In the genomic region with DNA sequence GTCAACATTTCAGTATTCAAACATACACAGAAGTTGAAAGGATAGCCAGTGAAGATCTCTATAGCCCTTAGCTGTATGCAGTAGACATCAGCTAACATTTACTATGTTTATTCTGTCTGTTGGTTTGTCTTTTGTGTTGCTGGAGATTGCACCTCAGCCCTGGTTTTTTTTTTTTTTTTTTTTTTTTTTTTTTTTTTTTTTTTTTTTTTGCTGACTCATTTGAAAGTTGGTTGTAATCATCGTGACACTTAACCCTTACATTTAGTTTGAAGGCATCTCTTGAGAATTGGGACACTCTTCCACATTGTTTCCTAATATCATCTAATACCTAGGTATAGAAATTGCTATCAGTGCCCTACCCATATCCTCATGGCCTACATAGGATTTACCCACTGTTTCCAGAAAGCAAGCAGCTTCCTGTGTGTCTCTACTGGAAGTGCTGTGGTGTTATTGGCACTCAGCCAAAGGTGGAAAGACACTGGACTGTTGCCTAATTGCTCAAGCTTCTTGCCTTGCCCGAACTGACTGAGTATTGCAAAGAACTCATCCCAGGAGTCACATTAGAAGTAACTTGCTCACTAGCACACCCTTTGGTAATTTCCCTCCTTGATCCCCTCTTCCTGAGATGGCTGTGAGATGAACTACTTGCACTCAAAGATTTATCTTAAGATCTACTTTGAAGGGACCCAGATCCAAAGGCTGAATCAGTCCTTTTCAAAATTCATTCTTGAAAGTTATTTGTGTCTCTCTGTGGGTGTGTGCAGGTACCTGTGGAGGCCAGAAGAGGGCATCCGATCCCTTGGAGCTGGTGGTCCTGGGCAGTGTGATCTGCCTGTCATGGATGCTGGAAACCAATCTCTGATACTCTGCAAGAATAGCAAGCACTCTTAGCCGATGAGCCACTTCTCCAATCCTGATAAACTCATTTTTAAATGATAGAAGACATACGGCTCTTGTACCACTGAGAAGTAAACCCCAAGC, we compare ENCODE assay signal across 11 mouse cellular contexts. TPM values are rescaled to one million over a fixed set of nuclear protein-coding genes. Genes with fewer than 3 reads are reported as not detected.
A peak's percentile ranks its signal among the peaks of the same experiment; 100 is the strongest.
DNase-seq lines count a peak whose midpoint lies in the region; ATAC-seq and TF ChIP-seq lines count a peak whose summit lies in the region.
"Had no signal": no experiment of that assay in that cellular context is flagged by ENCODE, and none has a peak within 500 bp of the region (broad histone marks: within the 10 kb centered on the region; RNA-seq: fewer than 3 reads in every experiment).

No protein-coding gene starts in this region.

- no peaks in the 10 kb centered on the region for H3K79me3 ChIP-seq in C2C12 (ENCODE audit: low read depth)

- WGBS in bone marrow, adult 2 months = 35% methylated on average over 5 of the region's 5 CpGs
- 54% methylated on average over 5 of the region's 5 CpGs for WGBS in lung, embryonic 14.5 days
- WGBS in forebrain, embryonic 11.5 days = 79% methylated on average over 5 of the region's 5 CpGs

- DNase-seq in gastrocnemius, adult 2 months = no peak
- no peak for DNase-seq in gastrocnemius, postnatal 25 days
- DNase-seq in lung, embryonic 14.5 days = peak; percentile 88
- no peak for DNase-seq in forebrain, embryonic 11.5 days (ENCODE audit: low spot score)
- no peak for DNase-seq in urinary bladder, postnatal 4 days (ENCODE audit: low spot score in 2 of 2)
- no peak for DNase-seq in right cerebral cortex, postnatal 36 days (ENCODE audit: low spot score in 2 of 2)

- H3K36me3 ChIP-seq in C2C12 (ENCODE audit: control insufficient read depth, insufficient read depth) = no peaks in the 10 kb centered on the region
- H3K36me3 ChIP-seq in lung, embryonic 14.5 days (ENCODE audit: insufficient read depth) = no peaks in the 10 kb centered on the region
- H3K36me3 ChIP-seq in forebrain, embryonic 11.5 days (ENCODE audit: control insufficient read depth, insufficient read depth, low read length) = no peaks in the 10 kb centered on the region
- H3K36me3 ChIP-seq: limb, embryonic 12.5 days had no signal

- no peak overlapping the region for H3K4me2 ChIP-seq in lung, embryonic 14.5 days
- no peak overlapping the region for H3K4me2 ChIP-seq in forebrain, embryonic 11.5 days (ENCODE audit: low read depth, low read length, severe bottlenecking)
- H3K4me2 ChIP-seq: limb, embryonic 12.5 days had no signal

- H3K9me3 ChIP-seq in lung, embryonic 14.5 days (ENCODE audit: low read depth, low read length) = no peaks in the 10 kb centered on the region
- no peaks in the 10 kb centered on the region for H3K9me3 ChIP-seq in forebrain, embryonic 11.5 days (ENCODE audit: control insufficient read depth, low read length)
- H3K9me3 ChIP-seq: limb, embryonic 12.5 days had no signal

- H3K27ac ChIP-seq in gastrocnemius, adult 2 months = no peak overlapping the region
- H3K27ac ChIP-seq in bone marrow, adult 2 months (ENCODE audit: control insufficient read depth, insufficient read depth, low read depth, low read length, poor library complexity) = no peak overlapping the region
- no peak overlapping the region for H3K27ac ChIP-seq in lung, embryonic 14.5 days (ENCODE audit: low read depth)
- no peak overlapping the region for H3K27ac ChIP-seq in forebrain, embryonic 11.5 days (ENCODE audit: low read depth, low read length)
- H3K27ac ChIP-seq: limb, embryonic 12.5 days had no signal

- no peak overlapping the region for H3ac ChIP-seq in C2C12 (ENCODE audit: control insufficient read depth, insufficient read length, low read depth)

- no peaks in the 10 kb centered on the region for H3K79me2 ChIP-seq in C2C12 (ENCODE audit: control insufficient read depth, insufficient read depth)

- TF ChIP-seq CTCF in gastrocnemius, adult 2 months (IDR thresholded peaks at IDR 0.05) = peak; percentile 44
- TF ChIP-seq CTCF in C2C12 (IDR thresholded peaks at IDR 0.05; ENCODE audit: control insufficient read depth, insufficient read depth, insufficient read length) = peak; percentile 46
- peak; percentile 37; the same call in 1 of the 2 replicates for TF ChIP-seq CTCF in bone marrow, adult 2 months (IDR thresholded peaks at IDR 0.05; ENCODE audit: control insufficient read depth, insufficient read depth, low read length)
- TF ChIP-seq CTCF in lung, embryonic 14.5 days (IDR thresholded peaks at IDR 0.05; ENCODE audit: low read depth) = peak; percentile 58

- no peak overlapping the region for H3K9ac ChIP-seq in lung, embryonic 14.5 days
- H3K9ac ChIP-seq in forebrain, embryonic 11.5 days (ENCODE audit: low read length) = no peak overlapping the region
- H3K9ac ChIP-seq: limb, embryonic 12.5 days had no signal

- TF ChIP-seq POLR2A in bone marrow, adult 2 months (IDR thresholded peaks at IDR 0.05; ENCODE audit: borderline replicate concordance, control insufficient read depth, low read depth, low read length) = no peak

- no peak overlapping the region for H3K4me3 ChIP-seq in gastrocnemius, adult 2 months
- no peak overlapping the region for H3K4me3 ChIP-seq in C2C12 (ENCODE audit: insufficient read depth, poor library complexity, severe bottlenecking)
- H3K4me3 ChIP-seq in bone marrow, adult 2 months (replicated peaks; ENCODE audit: control insufficient read depth, low read depth, low read length) = no peak overlapping the region
- H3K4me3 ChIP-seq in lung, embryonic 14.5 days (ENCODE audit: low read depth, low read length) = no peak overlapping the region
- H3K4me3 ChIP-seq in forebrain, embryonic 11.5 days (ENCODE audit: low read depth, low read length) = no peak overlapping the region
- H3K4me3 ChIP-seq: erythroblast, embryonic 14.5 days; limb, embryonic 12.5 days had no signal

- no peaks in the 10 kb centered on the region for H3K27me3 ChIP-seq in C2C12 (ENCODE audit: control insufficient read depth, insufficient read depth, insufficient read length)
- no peaks in the 10 kb centered on the region for H3K27me3 ChIP-seq in lung, embryonic 14.5 days (ENCODE audit: insufficient read depth, low read length)
- H3K27me3 ChIP-seq in forebrain, embryonic 11.5 days (ENCODE audit: control insufficient read depth, insufficient read depth, low read length) = no peaks in the 10 kb centered on the region
- H3K27me3 ChIP-seq: limb, embryonic 12.5 days had no signal

- intact Hi-C loops in gastrocnemius, adult 2 months (cut with DNase I) = loop anchor here (10.0 kb wide), 1 partner anchor 225 kb away; the partner anchor contains the start of genes Bhlha9 and Trarg1

- ATAC-seq in lung, embryonic 14.5 days (ENCODE audit: insufficient read depth) = no peak
- ATAC-seq in forebrain, embryonic 11.5 days (replicated peaks; ENCODE audit: low FRiP score) = no peak

- H3K4me1 ChIP-seq in bone marrow, adult 2 months (ENCODE audit: control insufficient read depth, insufficient read depth, low read length) = peaks cover 5% of the 10 kb centered on the region
- H3K4me1 ChIP-seq in lung, embryonic 14.5 days (ENCODE audit: insufficient read depth) = peaks cover 7% of the 10 kb centered on the region; the same call in 1 of the 2 replicates
- no peaks in the 10 kb centered on the region for H3K4me1 ChIP-seq in forebrain, embryonic 11.5 days (replicated peaks; ENCODE audit: control insufficient read depth, insufficient read depth, low read length)

TF ChIP-seq in C2C12, 6 proteins besides CTCF, POLR2A, EP300 and RAD21:
- TF ChIP-seq MAX (IDR thresholded peaks at IDR 0.05) (no peak), USF1 (IDR thresholded peaks at IDR 0.05; ENCODE audit: low read depth) (no peak), MYOD1 (IDR thresholded peaks at IDR 0.05; ENCODE audit: control insufficient read depth, insufficient read length, low read depth) (no peak), CEBPB (IDR thresholded peaks at IDR 0.05; ENCODE audit: low read depth) (no peak), FOSL1 (IDR thresholded peaks at IDR 0.05; ENCODE audit: insufficient read depth, low read length, poor library complexity, severe bottlenecking) (no peak), MYOG (IDR thresholded peaks at IDR 0.05; ENCODE audit: control insufficient read depth, extremely low read depth, insufficient read length) (no peak)

RNA-seq across cellular contexts. Expression of gene Tmigd1, which starts 1.9 kb away (rescaled TPM):
- under 1 TPM in 1 of 2 experiments, not detected in 1; 0.26 TPM for total RNA-seq in gastrocnemius, adult 2 months (2021)
- not detected for total RNA-seq in gastrocnemius, postnatal 25 days (2021)
- polyA plus RNA-seq in C2C12 (2012; fragmentation: generic; extraction: Trizol) = not detected
- 1.8 TPM in 1 of 2 replicates, not detected in the other for polyA plus RNA-seq in bone marrow, adult 2 months (2011; ENCODE audit: insufficient read depth, insufficient read length, low replicate concordance, missing spikeins)
- 0.13 TPM in 1 of 2 replicates, not detected in the other for polyA plus RNA-seq in lung, embryonic 14.5 days (2014; fragmentation: Nextera tagmentation; extraction: Ambion mirVana)
- polyA plus RNA-seq in forebrain, embryonic 11.5 days (2014; fragmentation: Nextera tagmentation; extraction: Ambion mirVana) = not detected in 2 replicates
- total RNA-seq: neutrophil, adult 5-6 weeks had no signal
- polyA plus RNA-seq: erythroblast, embryonic 14.5 days; limb, embryonic 12.5 days had no signal

RNA-seq across cellular contexts. Expression of gene Blmh, which starts 24.6 kb away (rescaled TPM):
- total RNA-seq in gastrocnemius, adult 2 months (2021) = 10 to 100 TPM; 27.2 to 35.2 TPM
- 10 to 100 TPM; 25.8 to 30.3 TPM for total RNA-seq in gastrocnemius, postnatal 25 days (2021)
- polyA plus RNA-seq in C2C12 (2012; fragmentation: generic; extraction: Trizol) = 26.4 TPM
- polyA plus RNA-seq in bone marrow, adult 2 months (2011; ENCODE audit: insufficient read depth, insufficient read length, low replicate concordance, missing spikeins) = 31.2 and 38.4 TPM in 2 replicates
- polyA plus RNA-seq in lung, embryonic 14.5 days (2014; fragmentation: Nextera tagmentation; extraction: Ambion mirVana) = 155 and 160 TPM in 2 replicates
- 167 and 174 TPM in 2 replicates for polyA plus RNA-seq in forebrain, embryonic 11.5 days (2014; fragmentation: Nextera tagmentation; extraction: Ambion mirVana)

RNA-seq across cellular contexts. Expression of gene Cpd, which starts 53.2 kb away (rescaled TPM):
- 10 to 100 TPM; 25.7 to 30.5 TPM for total RNA-seq in gastrocnemius, adult 2 months (2021)
- total RNA-seq in gastrocnemius, postnatal 25 days (2021) = 10 to 100 TPM; 26.3 to 30.5 TPM
- polyA plus RNA-seq in C2C12 (2012; fragmentation: generic; extraction: Trizol) = 11.6 TPM
- 3.1 and 5.3 TPM in 2 replicates for polyA plus RNA-seq in bone marrow, adult 2 months (2011; ENCODE audit: insufficient read depth, insufficient read length, low replicate concordance, missing spikeins)
- polyA plus RNA-seq in lung, embryonic 14.5 days (2014; fragmentation: Nextera tagmentation; extraction: Ambion mirVana) = 33.4 and 37.6 TPM in 2 replicates
- 14.3 and 15.6 TPM in 2 replicates for polyA plus RNA-seq in forebrain, embryonic 11.5 days (2014; fragmentation: Nextera tagmentation; extraction: Ambion mirVana)
